Mouse (Mus musculus) urinary bladder, adult 2 months (tissue): ENCODE data around the gene Slc11a2. TPM values are rescaled to one million over a fixed set of nuclear protein-coding genes. Genes with fewer than 3 reads are reported as not detected.
"Not testable (repeated sequence)": the region's sequence is repeated elsewhere in the genome, so short reads cannot be mapped to it uniquely, and the experiment has no call there.

Experiments used
- DNase-seq: peaks from one replicate; pipeline ENCODE4 v3.0.0; 2022; ENCODE audit warnings: low spot score
- polyA plus RNA-seq: library from polyadenylated mRNA; depleted of rRNA; stranded (reverse); fragments of >200 nt; gene quantifications from 2 replicates; pipeline ENCODE4 v1.2.3, GENCODE M21; 2012; rRNA removed

The Slc11a2 gene
- polyA plus RNA-seq, 1 experiment: 21.5 TPM

- no peak for DNase-seq
These were observed 72.1 kb downstream of the Slc11a2 start, which contains the start of the genes Methig1 and Mettl7a2 for GRCm38 (mm10) chr15:100352711-100353250. TSS of gene Methig1 (plus strand) at chr15:100353149. TSS of gene Mettl7a2 (plus strand) at chr15:100353200.

GRCm38 (mm10) chr15:100351501-100352060 is 73.3 kb downstream of the Slc11a2 start:
- DNase-seq: no peak

GRCm38 (mm10) chr15:100349496-100349895 is 75.4 kb downstream of the Slc11a2 start:
- DNase-seq: no peak

GRCm38 (mm10) chr15:100346761-100347160 is 78.1 kb downstream of the Slc11a2 start:
- DNase-seq: no peak

GRCm38 (mm10) chr15:100345484-100345883 is 79.4 kb downstream of the Slc11a2 start:
- DNase-seq: no peak

- DNase-seq: not testable (repeated sequence)
These were observed 83.4 kb downstream of the Slc11a2 start for GRCm38 (mm10) chr15:100341314-100341980.

Other genes with a start within 250 kb of the Slc11a2 start
- 34.3 and 35.9 TPM in 2 replicates for gene Atf1, start 197.3 kb downstream of the Slc11a2 start, polyA plus RNA-seq
- not detected in 2 replicates for gene Tmprss12, start 144.2 kb downstream of the Slc11a2 start, polyA plus RNA-seq
- 101 and 106 TPM in 2 replicates for gene Mettl7a1, start 120.9 kb downstream of the Slc11a2 start, polyA plus RNA-seq
- gene Mettl7a3, start 90.1 kb downstream of the Slc11a2 start, polyA plus RNA-seq: 0.12 and 0.15 TPM in 2 replicates
- not detected in 2 replicates for gene Methig1, start 71.9 kb downstream of the Slc11a2 start, polyA plus RNA-seq
- gene Mettl7a2, start 71.9 kb downstream of the Slc11a2 start, polyA plus RNA-seq: 0.04 TPM in 1 of 2 replicates, not detected in the other
- gene Higd1c, start 60.5 kb downstream of the Slc11a2 start, polyA plus RNA-seq: not detected in 2 replicates
- not detected in 2 replicates for gene Gm5475, start 2.9 kb downstream of the Slc11a2 start, polyA plus RNA-seq
- 46.8 and 50.4 TPM in 2 replicates for gene Letmd1, start 44.0 kb upstream of the Slc11a2 start, polyA plus RNA-seq
- 3.2 and 3.8 TPM in 2 replicates for gene Csrnp2, start 70.4 kb upstream of the Slc11a2 start, polyA plus RNA-seq
- gene Tfcp2, start 126.9 kb upstream of the Slc11a2 start, polyA plus RNA-seq: 14.4 and 15.4 TPM in 2 replicates
- 14.4 and 23.0 TPM in 2 replicates for gene Pou6f1, start 174.9 kb upstream of the Slc11a2 start, polyA plus RNA-seq
- 255 and 281 TPM in 2 replicates for gene Dazap2, start 190.3 kb upstream of the Slc11a2 start, polyA plus RNA-seq
- gene Smagp, start 211.9 kb upstream of the Slc11a2 start, polyA plus RNA-seq: 65.7 and 67.6 TPM in 2 replicates
- gene Bin2, start 244.5 kb upstream of the Slc11a2 start, polyA plus RNA-seq: 6.5 and 6.6 TPM in 2 replicates